Mouse (Mus musculus) thymus, postnatal 10 days (tissue): ENCODE results near the gene Fbln2.

Experiments used
- DNase-seq, 2 experiments: peaks; one replicate each; pipeline ENCODE4 v3.0.0; 2021; ENCODE audit warnings: low spot score in 2 of 2

The Fbln2 gene

DNA sequence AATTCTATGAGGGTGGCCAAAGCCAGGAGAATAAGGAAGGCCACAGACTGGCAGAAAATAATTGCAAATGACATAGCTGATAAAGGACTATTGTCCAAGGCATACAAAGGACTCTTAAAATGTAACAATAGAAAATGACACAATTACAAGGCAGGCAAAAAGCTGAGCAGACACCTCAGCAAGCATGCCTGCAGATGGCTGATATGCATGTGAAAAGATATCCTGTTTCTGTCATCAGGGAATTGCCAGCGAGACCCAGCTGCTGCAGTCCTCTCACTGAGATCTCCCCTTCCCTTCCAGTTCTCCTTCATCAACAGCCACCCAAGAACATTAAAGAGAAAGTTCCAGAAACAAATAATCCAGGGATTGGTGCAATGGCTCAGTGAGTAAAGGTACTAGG is 66.0 kb downstream of the Fbln2 start:
- no peak for DNase-seq

DNA sequence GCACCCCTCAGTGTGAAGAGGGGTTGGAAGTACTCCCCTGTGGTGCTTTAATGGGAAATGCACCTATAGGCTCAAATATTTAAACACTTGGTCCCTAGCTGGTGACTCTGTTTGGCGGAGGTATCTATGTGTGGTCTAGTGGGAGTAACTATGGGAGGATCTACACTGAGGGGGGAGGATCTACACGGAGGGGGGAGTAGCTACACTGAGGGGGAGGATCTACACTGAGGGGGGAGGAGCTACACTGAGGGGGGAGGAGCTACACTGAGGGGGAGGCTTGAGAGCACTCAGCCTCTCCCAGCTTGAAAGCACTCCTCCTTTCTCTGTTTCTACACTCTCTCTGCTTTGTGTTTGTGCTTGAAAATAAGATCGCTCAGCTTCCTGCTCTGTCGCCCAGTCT is 67.2 kb downstream of the Fbln2 start:
- no peak for DNase-seq

DNA sequence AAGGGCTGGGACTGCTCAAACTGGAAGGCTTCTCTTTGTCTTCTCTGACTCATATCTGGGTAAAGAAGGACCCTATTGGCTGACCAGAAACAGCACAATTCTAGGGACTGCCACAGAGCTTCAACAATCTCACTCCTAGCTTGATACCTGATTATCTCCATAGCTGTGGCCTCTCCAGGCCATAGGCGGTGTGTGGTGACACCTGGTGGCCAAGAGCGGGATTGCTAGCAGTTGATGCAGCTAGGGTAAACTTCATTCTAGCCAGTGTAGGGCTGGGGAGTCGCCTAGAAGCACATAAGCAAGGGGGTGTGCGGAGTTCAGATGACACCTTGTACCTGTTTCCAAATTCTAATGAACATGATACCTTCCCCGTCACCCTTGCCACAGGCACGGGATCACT is 69.0 kb downstream of the Fbln2 start:
- DNase-seq = peak; percentile 68 to 91

- DNase-seq = no peak
Observed at GRCm38 (mm10) chr6:91281747-91282146, 69.5 kb downstream of the Fbln2 start.

DNA sequence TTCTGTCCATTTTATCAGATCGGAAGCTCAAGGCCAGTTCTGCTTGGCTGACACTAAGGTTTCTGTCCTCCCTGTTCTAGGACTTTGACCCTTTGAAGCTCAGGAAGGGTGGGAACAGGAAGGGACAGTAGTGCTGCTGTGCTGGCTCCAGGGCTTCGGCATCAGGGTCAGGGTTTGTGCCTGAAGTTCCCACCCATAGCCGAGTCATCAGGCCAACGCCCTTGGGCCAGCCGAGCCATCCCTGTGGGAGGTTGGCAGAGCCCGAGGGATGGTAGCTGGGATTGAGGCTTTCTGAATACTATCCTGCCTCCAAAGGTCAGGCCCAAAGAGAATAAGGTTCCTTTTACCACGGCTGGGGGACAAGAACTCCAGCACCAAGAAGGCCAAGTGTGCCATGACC is 70.8 kb downstream of the Fbln2 start:
- DNase-seq = no peak

DNA sequence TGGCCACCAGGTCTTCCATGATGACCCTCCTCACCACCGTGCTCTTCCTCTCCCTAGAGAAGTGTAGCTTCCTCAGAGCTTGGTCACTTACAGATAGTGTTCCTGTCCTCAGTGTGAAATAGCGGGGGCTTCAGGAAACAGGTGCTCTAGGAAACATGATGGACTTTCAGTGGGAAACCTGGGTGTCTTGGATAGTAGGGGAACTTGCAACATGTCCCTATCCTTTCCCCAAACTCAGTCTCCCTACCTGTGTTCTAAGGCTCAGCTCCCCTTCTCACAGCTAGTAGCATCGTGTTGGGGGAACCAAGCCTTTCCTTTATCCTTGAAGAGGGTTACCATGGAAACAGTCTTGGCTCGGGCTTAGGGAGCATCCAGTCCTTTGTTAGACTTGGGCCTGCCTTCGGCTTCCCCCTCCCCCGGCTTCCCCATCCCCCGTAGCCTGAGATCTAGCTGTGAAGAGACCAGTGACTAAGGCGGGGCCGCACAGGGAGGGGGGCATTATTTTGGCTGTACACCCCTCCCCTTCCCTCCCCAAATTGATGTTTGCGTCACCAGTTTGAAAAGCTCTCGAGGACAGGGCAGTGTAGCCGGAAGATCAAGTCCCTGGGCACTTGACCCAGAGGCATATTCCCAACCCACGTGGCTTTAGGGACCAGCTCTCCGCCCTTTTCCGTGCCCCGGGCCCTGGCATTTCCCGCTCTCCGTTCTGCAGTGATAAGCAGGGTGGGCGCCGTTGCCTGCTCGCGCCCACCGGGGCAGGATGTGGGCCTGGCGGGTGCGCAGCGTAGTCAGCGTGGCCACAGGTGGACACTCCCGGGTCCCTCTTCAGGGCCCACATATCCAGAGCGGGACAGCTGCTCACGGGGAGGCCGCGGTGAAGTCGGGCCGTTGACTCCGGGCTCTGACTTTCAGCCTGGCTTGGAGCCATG is 72.5 kb downstream of the Fbln2 start:
- DNase-seq = no peak

GRCm38 (mm10) chr6:91285450-91285790 is 73.2 kb downstream of the Fbln2 start:
- peak in 1 of 2 experiments; percentile 58 for DNase-seq

- DNase-seq = no peak
Observed at GRCm38 (mm10) chr6:91285814-91286545, 73.7 kb downstream of the Fbln2 start.

- DNase-seq = peak; percentile 45 to 86
Observed at GRCm38 (mm10) chr6:91286624-91287023, 74.4 kb downstream of the Fbln2 start.

GRCm38 (mm10) chr6:91287148-91287547 is 74.9 kb downstream of the Fbln2 start:
- DNase-seq = no peak

DNA sequence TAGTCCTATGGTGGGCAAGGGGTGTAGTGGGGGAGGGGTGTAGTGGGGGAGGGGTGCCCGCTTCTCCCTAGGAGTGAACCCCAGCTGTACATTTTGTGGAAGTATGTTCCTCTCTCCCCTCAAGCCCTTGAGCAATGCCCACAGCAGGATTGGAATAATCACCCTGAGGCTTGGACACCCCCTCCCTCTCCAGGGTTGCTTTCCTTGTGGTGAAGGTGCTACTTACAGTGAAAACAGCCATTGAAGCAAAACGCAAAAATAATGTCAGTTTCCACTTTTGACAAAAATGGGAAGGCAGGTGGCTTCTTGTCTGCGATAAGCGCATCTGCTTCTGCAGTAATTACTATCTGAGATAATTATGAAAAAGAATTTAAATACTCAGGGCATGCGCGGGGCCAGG is 75.4 kb downstream of the Fbln2 start:
- DNase-seq = no peak

GRCm38 (mm10) chr6:91288251-91288785 is 76.1 kb downstream of the Fbln2 start:
- no peak for DNase-seq

- DNase-seq = no peak
Observed at GRCm38 (mm10) chr6:91288961-91289360, 76.7 kb downstream of the Fbln2 start.

- no peak for DNase-seq
Observed at GRCm38 (mm10) chr6:91290937-91291336, 78.7 kb downstream of the Fbln2 start.

- DNase-seq = no peak
Observed at GRCm38 (mm10) chr6:91295431-91295830, 83.2 kb downstream of the Fbln2 start.

DNA sequence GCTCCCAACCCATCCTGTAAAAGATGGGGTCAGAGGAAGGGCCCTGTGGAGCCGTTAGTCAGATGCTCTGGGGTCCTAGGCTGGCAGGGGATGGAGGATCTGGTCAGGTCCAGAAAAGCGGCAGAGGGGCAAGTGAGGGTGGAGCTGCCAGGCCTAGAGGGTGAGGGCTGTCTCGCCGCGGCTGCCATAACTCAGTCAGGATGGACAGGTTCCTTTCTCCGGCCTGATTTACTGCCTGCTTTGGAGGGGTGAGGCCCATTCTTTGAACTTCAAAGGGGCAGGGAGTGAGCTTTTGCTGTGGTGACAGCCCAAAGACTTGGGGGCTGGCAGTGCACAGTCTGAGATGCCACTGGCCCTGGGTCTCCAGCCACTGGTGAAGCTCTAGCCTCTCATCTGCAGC is 86.6 kb downstream of the Fbln2 start:
- no peak for DNase-seq

DNA sequence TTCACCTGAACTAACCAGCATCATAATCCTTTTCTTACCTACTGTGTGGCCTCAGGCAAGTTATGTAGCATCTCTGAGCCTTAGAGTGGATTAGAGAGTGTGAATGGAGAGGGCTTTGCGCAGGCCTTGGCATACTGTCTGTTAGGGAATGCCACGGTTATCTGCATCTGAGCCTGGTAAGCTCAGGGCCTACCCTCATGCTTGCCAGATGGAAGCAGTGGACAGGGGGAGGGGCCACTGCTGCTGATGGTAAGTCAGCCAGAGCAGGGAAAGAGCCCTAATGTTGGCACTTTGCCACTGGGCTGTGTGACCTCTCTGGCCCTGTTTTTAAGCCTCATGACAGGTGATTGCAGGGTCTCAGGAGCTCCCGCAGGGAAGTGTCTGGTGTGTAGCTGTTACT is 87.8 kb downstream of the Fbln2 start:
- DNase-seq = no peak

DNA sequence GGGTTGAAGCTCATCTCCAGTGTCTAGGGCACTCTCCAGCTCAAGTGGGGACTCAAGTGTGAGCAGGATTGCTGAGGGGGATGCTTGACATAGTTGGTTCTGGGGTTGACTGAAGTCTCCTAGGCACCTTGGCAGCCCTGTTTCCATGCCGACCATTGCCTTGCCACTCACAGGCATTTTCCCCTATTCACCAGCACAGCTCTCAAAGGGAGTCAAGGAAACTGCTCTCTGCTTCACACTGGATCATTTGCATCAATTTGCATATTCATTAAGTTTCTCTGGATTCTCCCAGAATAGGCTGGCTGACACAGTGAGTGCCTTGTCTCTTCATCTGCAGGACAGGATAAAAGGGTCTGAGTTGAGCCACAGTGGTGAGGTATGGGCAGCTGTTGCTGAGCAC is 89.6 kb downstream of the Fbln2 start:
- no peak for DNase-seq

DNA sequence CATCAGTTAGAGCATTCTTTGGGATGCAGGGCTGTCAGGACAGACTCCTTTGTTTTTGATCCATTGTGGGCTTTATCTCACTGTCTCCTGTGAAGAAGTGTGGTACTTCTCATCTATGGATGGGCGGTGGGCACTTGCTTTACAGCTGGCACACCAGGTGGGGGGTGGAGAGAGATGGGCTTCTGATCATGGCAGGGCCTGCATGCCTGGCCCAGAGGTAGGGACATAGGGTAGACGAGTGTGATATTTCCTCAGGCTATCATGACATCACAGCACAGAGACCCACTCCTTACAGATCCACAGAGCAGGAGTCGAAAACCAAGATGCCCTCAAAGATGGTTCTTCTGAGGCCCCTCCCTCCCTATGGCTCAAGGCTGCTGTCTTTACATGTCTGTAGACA is 90.1 kb downstream of the Fbln2 start:
- no peak for DNase-seq

GRCm38 (mm10) chr6:91304172-91304571 is 91.9 kb downstream of the Fbln2 start:
- DNase-seq = no peak

- no peak for DNase-seq
Observed at GRCm38 (mm10) chr6:91307972-91308371, 95.7 kb downstream of the Fbln2 start.

DNA sequence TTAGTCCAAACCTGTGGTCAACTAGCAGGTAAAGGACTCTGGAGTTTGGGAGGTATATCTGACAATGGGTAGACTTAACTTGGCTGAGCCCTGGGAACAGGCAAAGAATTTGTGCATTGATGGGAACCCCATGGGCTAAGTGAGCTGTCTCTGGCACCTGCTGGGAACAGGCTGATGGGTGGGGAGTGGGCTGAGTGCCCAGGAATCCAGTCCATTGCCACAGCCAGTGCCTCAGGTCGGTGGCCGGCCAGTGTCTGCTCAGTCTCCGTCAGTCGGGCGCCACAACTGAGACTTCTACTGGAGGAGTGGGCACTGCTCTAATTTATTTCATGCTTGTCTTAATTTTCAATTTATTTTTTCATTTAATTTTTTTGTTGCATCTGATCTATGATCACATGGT is 98.9 kb downstream of the Fbln2 start:
- no peak for DNase-seq

GRCm38 (mm10) chr6:91312491-91312890 is 100.2 kb downstream of the Fbln2 start:
- DNase-seq = no peak
